Mouse (Mus musculus): Measurements from ENCODE around the gene Alox12b. TPM values are rescaled to one million over a fixed set of nuclear protein-coding genes. Genes with fewer than 3 reads are reported as not detected.

Gene Alox12b
- polyA plus RNA-seq, 1 experiment from 2014 or later, result 0.53 TPM

- H3K4me2 ChIP-seq (ENCODE audit: low read length), result no peak overlapping the region
- 51% methylated on average over 3 of the region's 3 CpGs for WGBS
- H3K27ac ChIP-seq (ENCODE audit: low read length), result no peak overlapping the region
- no peaks in the 10 kb centered on the region for H3K36me3 ChIP-seq (ENCODE audit: control insufficient read depth, insufficient read depth, low read length)
- no peaks in the 10 kb centered on the region for H3K4me1 ChIP-seq (ENCODE audit: control insufficient read depth, insufficient read depth, low read length)
- H3K27me3 ChIP-seq (ENCODE audit: control insufficient read depth, insufficient read depth, low read depth, low read length), result no peaks in the 10 kb centered on the region
- H3K4me3 ChIP-seq (ENCODE audit: low read depth, low read length), result no peak overlapping the region
- ATAC-seq, result no peak
- no peaks in the 10 kb centered on the region for H3K9me3 ChIP-seq (replicated peaks; ENCODE audit: control insufficient read depth, low read length, poor library complexity, severe bottlenecking)
- H3K9ac ChIP-seq (ENCODE audit: low read depth, low read length), result no peak overlapping the region
These were observed 22.7 kb downstream of the Alox12b start for GRCm38 (mm10) chr11:69179512-69179911.

GRCm38 (mm10) chr11:69180120-69180519 is 23.3 kb downstream of the Alox12b start:
- 86% methylated on average over 4 of the region's 4 CpGs for WGBS
- Histone ChIP-seq H3K27me3 (ENCODE audit: control insufficient read depth, insufficient read depth, low read depth, low read length) (no peaks in the 10 kb centered on the region), H3K4me1 (ENCODE audit: control insufficient read depth, insufficient read depth, low read length) (no peaks in the 10 kb centered on the region), H3K36me3 (ENCODE audit: control insufficient read depth, insufficient read depth, low read length) (no peaks in the 10 kb centered on the region), H3K9ac (ENCODE audit: low read depth, low read length) (no peak overlapping the region), H3K4me2 (ENCODE audit: low read length) (no peak overlapping the region), H3K27ac (ENCODE audit: low read length) (no peak overlapping the region), H3K4me3 (ENCODE audit: low read depth, low read length) (no peak overlapping the region), H3K9me3 (replicated peaks; ENCODE audit: control insufficient read depth, low read length, poor library complexity, severe bottlenecking) (no peaks in the 10 kb centered on the region)
- no peak for ATAC-seq

- Histone ChIP-seq H3K9ac (ENCODE audit: low read depth, low read length) (no peak overlapping the region), H3K27me3 (ENCODE audit: control insufficient read depth, insufficient read depth, low read depth, low read length) (no peaks in the 10 kb centered on the region), H3K4me1 (ENCODE audit: control insufficient read depth, insufficient read depth, low read length) (no peaks in the 10 kb centered on the region), H3K36me3 (ENCODE audit: control insufficient read depth, insufficient read depth, low read length) (no peaks in the 10 kb centered on the region), H3K9me3 (replicated peaks; ENCODE audit: control insufficient read depth, low read length, poor library complexity, severe bottlenecking) (no peaks in the 10 kb centered on the region), H3K27ac (ENCODE audit: low read length) (no peak overlapping the region), H3K4me2 (ENCODE audit: low read length) (no peak overlapping the region), H3K4me3 (ENCODE audit: low read depth, low read length) (no peak overlapping the region)
- WGBS, result 93% methylated on average over 5 of the region's 5 CpGs
- no peak for ATAC-seq
These were observed 28.2 kb downstream of the Alox12b start for GRCm38 (mm10) chr11:69185031-69185430.

- Histone ChIP-seq H3K9ac (ENCODE audit: low read depth, low read length) (no peak overlapping the region), H3K27me3 (ENCODE audit: control insufficient read depth, insufficient read depth, low read depth, low read length) (no peaks in the 10 kb centered on the region), H3K27ac (ENCODE audit: low read length) (no peak overlapping the region), H3K4me3 (ENCODE audit: low read depth, low read length) (no peak overlapping the region), H3K36me3 (ENCODE audit: control insufficient read depth, insufficient read depth, low read length) (no peaks in the 10 kb centered on the region), H3K4me2 (ENCODE audit: low read length) (no peak overlapping the region), H3K9me3 (replicated peaks; ENCODE audit: control insufficient read depth, low read length, poor library complexity, severe bottlenecking) (no peaks in the 10 kb centered on the region), H3K4me1 (ENCODE audit: control insufficient read depth, insufficient read depth, low read length) (no peaks in the 10 kb centered on the region)
- no peak for ATAC-seq
- 75% methylated on average over 6 of the region's 6 CpGs for WGBS
These were observed 29.1 kb downstream of the Alox12b start for GRCm38 (mm10) chr11:69185936-69186335.

- Histone ChIP-seq H3K27ac (ENCODE audit: low read length) (no peak overlapping the region), H3K27me3 (ENCODE audit: control insufficient read depth, insufficient read depth, low read depth, low read length) (peaks cover 13% of the 10 kb centered on the region), H3K9ac (ENCODE audit: low read depth, low read length) (no peak overlapping the region), H3K4me3 (ENCODE audit: low read depth, low read length) (no peak overlapping the region), H3K36me3 (ENCODE audit: control insufficient read depth, insufficient read depth, low read length) (no peaks in the 10 kb centered on the region), H3K9me3 (replicated peaks; ENCODE audit: control insufficient read depth, low read length, poor library complexity, severe bottlenecking) (no peaks in the 10 kb centered on the region), H3K4me2 (ENCODE audit: low read length) (no peak overlapping the region), H3K4me1 (ENCODE audit: control insufficient read depth, insufficient read depth, low read length) (peaks cover 4% of the 10 kb centered on the region; the same call in 1 of the 2 replicates)
- WGBS, result 3% methylated on average over 1 of the region's 1 CpGs
- no peak for ATAC-seq
These were observed 36.1 kb downstream of the Alox12b start for GRCm38 (mm10) chr11:69192840-69193239.

GRCm38 (mm10) chr11:69196766-69197165 is 40.0 kb downstream of the Alox12b start:
- no peaks in the 10 kb centered on the region for H3K9me3 ChIP-seq (replicated peaks; ENCODE audit: control insufficient read depth, low read length, poor library complexity, severe bottlenecking)
- peaks cover 4% of the 10 kb centered on the region; the same call in 1 of the 2 replicates for H3K4me1 ChIP-seq (ENCODE audit: control insufficient read depth, insufficient read depth, low read length)
- H3K9ac ChIP-seq (ENCODE audit: low read depth, low read length), result peak overlapping the region; percentile 47; the same call in 1 of the 2 replicates
- H3K27ac ChIP-seq (ENCODE audit: low read length), result no peak overlapping the region
- peak overlapping the region; percentile 52 for H3K4me2 ChIP-seq (ENCODE audit: low read length)
- no peak for ATAC-seq
- WGBS, result 5% methylated on average over 5 of the region's 5 CpGs
- H3K36me3 ChIP-seq (ENCODE audit: control insufficient read depth, insufficient read depth, low read length), result no peaks in the 10 kb centered on the region
- peak overlapping the region; percentile 28 for H3K4me3 ChIP-seq (ENCODE audit: low read depth, low read length)
- peaks cover 14% of the 10 kb centered on the region for H3K27me3 ChIP-seq (ENCODE audit: control insufficient read depth, insufficient read depth, low read depth, low read length)

GRCm38 (mm10) chr11:69197194-69197593 is 40.4 kb downstream of the Alox12b start:
- Histone ChIP-seq H3K9ac (ENCODE audit: low read depth, low read length) (peak overlapping the region; percentile 47), H3K4me1 (ENCODE audit: control insufficient read depth, insufficient read depth, low read length) (peaks cover 4% of the 10 kb centered on the region; the same call in 1 of the 2 replicates), H3K36me3 (ENCODE audit: control insufficient read depth, insufficient read depth, low read length) (no peaks in the 10 kb centered on the region), H3K4me2 (ENCODE audit: low read length) (peak overlapping the region; percentile 52), H3K9me3 (replicated peaks; ENCODE audit: control insufficient read depth, low read length, poor library complexity, severe bottlenecking) (no peaks in the 10 kb centered on the region), H3K27me3 (ENCODE audit: control insufficient read depth, insufficient read depth, low read depth, low read length) (peaks cover 14% of the 10 kb centered on the region), H3K4me3 (ENCODE audit: low read depth, low read length) (peak overlapping the region; percentile 28), H3K27ac (ENCODE audit: low read length) (no peak overlapping the region)
- no peak for ATAC-seq
- WGBS, result 2% methylated on average over 14 of the region's 14 CpGs

- Histone ChIP-seq H3K27ac (ENCODE audit: low read length) (no peak within 1 kb of the TSS), H3K4me3 (ENCODE audit: low read depth, low read length) (peak within 1 kb of the TSS; percentile 28), H3K9ac (ENCODE audit: low read depth, low read length) (peak within 1 kb of the TSS; percentile 47), H3K4me1 (ENCODE audit: control insufficient read depth, insufficient read depth, low read length) (peaks cover 4% of the 10 kb centered on the region; the same call in 1 of the 2 replicates), H3K27me3 (ENCODE audit: control insufficient read depth, insufficient read depth, low read depth, low read length) (peaks cover 14% of the 10 kb centered on the region), H3K36me3 (ENCODE audit: control insufficient read depth, insufficient read depth, low read length) (no peaks in the 10 kb centered on the region), H3K4me2 (ENCODE audit: low read length) (peak within 1 kb of the TSS; percentile 52), H3K9me3 (replicated peaks; ENCODE audit: control insufficient read depth, low read length, poor library complexity, severe bottlenecking) (no peaks in the 10 kb centered on the region)
- no peak for ATAC-seq
- 31% methylated on average over 6 of the region's 6 CpGs for WGBS
These were observed 41.0 kb downstream of the Alox12b start, which contains the start of gene Alox8 for GRCm38 (mm10) chr11:69197743-69198142. Alox8 (minus strand) TSS chr11:69197843.

GRCm38 (mm10) chr11:69199251-69199650 is 42.5 kb downstream of the Alox12b start:
- Histone ChIP-seq H3K36me3 (ENCODE audit: control insufficient read depth, insufficient read depth, low read length) (no peaks in the 10 kb centered on the region), H3K4me3 (ENCODE audit: low read depth, low read length) (no peak overlapping the region), H3K9ac (ENCODE audit: low read depth, low read length) (no peak overlapping the region), H3K4me2 (ENCODE audit: low read length) (no peak overlapping the region), H3K9me3 (replicated peaks; ENCODE audit: control insufficient read depth, low read length, poor library complexity, severe bottlenecking) (no peaks in the 10 kb centered on the region), H3K27ac (ENCODE audit: low read length) (no peak overlapping the region), H3K27me3 (ENCODE audit: control insufficient read depth, insufficient read depth, low read depth, low read length) (peaks cover 14% of the 10 kb centered on the region), H3K4me1 (ENCODE audit: control insufficient read depth, insufficient read depth, low read length) (peaks cover 4% of the 10 kb centered on the region; the same call in 1 of the 2 replicates)
- ATAC-seq, result no peak
- 100% methylated on average over 1 of the region's 1 CpGs for WGBS
